Mouse (Mus musculus): Measurements from ENCODE around the gene Reep3.

Gene Reep3

DNA sequence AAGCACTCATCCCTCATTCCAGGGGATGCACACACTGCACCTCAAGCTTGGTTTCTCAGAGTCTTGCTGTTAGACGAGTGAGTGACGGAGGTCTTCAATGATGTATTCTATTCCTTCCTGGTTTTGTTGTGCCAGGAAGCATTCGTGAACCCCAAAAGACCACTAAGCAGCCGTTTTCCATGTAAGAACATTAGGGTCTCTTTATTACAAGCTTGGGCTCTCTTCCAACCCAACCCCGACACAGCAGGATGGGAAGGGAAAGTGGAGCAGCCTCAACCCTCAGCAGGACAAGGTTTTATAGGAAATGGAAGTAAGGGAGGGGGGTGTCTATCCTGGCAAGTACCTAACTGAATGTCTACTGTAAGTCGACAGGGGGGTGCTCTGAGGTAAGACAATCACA is 38.0 kb downstream of the Reep3 start:
- TF ChIP-seq POU5F1 (IDR thresholded peaks at IDR 0.05; ENCODE audit: borderline replicate concordance, low read length) (no peak), NANOG (IDR thresholded peaks at IDR 0.05; ENCODE audit: borderline replicate concordance, low read length) (no peak), CTCF (conservative IDR thresholded peaks at IDR 0.05; ENCODE audit: low read length) (no peak)
- peaks cover 45% of the 10 kb centered on the region for H3K4me1 ChIP-seq (replicated peaks; ENCODE audit: low read depth, low read length)
- H3K27me3 ChIP-seq (ENCODE audit: insufficient read depth, low read length), result 0 out of 2 replicates have a peak, but pooled peaks cover 8% of the 10 kb centered on the region
- H3K4me3 ChIP-seq (replicated peaks; ENCODE audit: low read length), result no peak overlapping the region
- H3K36me3 ChIP-seq (ENCODE audit: insufficient read depth, low read length), result peaks cover 6% of the 10 kb centered on the region; the same call in 1 of the 2 replicates
- no peaks in the 10 kb centered on the region for H3K9me3 ChIP-seq (ENCODE audit: low read length)

DNA sequence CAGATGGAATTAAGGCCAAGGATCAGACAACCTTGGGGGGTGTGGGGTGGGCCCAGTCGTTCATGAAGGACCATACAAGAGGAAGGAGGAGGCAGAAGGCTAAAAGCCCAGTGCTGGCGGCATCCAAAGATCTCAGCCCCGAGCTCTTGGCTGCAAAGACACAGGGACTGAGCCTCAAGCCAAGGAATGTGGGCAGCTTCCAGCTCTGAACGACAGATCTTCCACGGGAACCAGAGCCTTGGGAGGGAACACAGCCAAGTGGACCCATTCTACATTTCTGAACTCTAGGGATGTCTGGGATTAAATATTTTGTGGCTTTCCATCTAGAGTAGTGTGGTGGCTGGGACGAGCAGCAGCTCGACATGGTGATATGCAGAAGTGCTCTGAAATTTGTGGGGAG is 38.4 kb downstream of the Reep3 start:
- Histone ChIP-seq H3K4me1 (replicated peaks; ENCODE audit: low read depth, low read length) (peaks cover 47% of the 10 kb centered on the region), H3K27me3 (ENCODE audit: insufficient read depth, low read length) (0 out of 2 replicates have a peak, but pooled peaks cover 8% of the 10 kb centered on the region), H3K9me3 (ENCODE audit: low read length) (no peaks in the 10 kb centered on the region), H3K36me3 (ENCODE audit: insufficient read depth, low read length) (peaks cover 6% of the 10 kb centered on the region; the same call in 1 of the 2 replicates), H3K4me3 (replicated peaks; ENCODE audit: low read length) (no peak overlapping the region)
- TF ChIP-seq CTCF (conservative IDR thresholded peaks at IDR 0.05; ENCODE audit: low read length) (no peak), NANOG (IDR thresholded peaks at IDR 0.05; ENCODE audit: borderline replicate concordance, low read length) (no peak), POU5F1 (IDR thresholded peaks at IDR 0.05; ENCODE audit: borderline replicate concordance, low read length) (no peak)

DNA sequence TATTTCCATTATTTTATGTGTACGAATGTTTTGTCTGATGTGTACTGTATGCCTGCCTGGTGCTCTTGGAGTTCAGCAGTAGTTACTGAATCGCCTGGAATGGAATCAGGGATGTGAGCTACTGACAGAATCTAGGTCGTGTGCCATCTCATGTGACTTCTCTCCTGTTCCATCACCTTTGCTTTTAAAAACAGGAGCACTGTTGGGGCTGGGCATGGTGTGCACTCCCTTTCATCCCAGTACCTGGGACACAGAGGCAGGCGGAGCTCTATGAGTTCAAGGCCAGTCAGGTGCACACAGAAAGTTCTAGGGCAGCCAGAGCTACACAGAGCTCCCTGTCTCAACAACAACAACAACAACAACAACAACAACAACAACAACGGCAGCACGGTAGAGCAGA is 39.0 kb downstream of the Reep3 start:
- Histone ChIP-seq H3K36me3 (ENCODE audit: insufficient read depth, low read length) (peaks cover 6% of the 10 kb centered on the region; the same call in 1 of the 2 replicates), H3K4me3 (replicated peaks; ENCODE audit: low read length) (no peak overlapping the region), H3K4me1 (replicated peaks; ENCODE audit: low read depth, low read length) (peaks cover 47% of the 10 kb centered on the region), H3K9me3 (ENCODE audit: low read length) (no peaks in the 10 kb centered on the region), H3K27me3 (ENCODE audit: insufficient read depth, low read length) (0 out of 2 replicates have a peak, but pooled peaks cover 8% of the 10 kb centered on the region)
- TF ChIP-seq CTCF (conservative IDR thresholded peaks at IDR 0.05; ENCODE audit: low read length), result no peak
- no peak for TF ChIP-seq POU5F1 (IDR thresholded peaks at IDR 0.05; ENCODE audit: borderline replicate concordance, low read length)
- no peak for TF ChIP-seq NANOG (IDR thresholded peaks at IDR 0.05; ENCODE audit: borderline replicate concordance, low read length)

DNA sequence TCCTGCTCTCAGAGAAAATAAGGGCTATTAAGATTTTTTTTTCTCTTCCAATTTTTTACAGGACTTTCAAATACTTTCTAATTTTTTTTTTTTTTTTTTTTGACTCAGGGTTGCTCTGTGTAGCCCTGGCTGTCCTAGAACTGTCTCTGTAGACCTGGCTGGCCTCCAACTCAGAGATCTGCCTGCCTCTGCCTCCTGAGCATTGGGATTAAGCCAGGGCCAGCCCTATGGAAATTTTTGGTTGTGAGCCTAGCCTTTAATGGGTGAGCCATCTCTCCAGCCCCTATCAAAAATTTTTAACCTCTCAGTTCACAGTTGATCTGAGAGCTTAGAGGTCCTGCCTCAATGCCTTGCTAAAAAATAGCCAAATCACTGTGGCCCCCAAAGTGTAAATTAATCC is 39.5 kb downstream of the Reep3 start:
- Histone ChIP-seq H3K36me3 (ENCODE audit: insufficient read depth, low read length) (peaks cover 6% of the 10 kb centered on the region; the same call in 1 of the 2 replicates), H3K4me3 (replicated peaks; ENCODE audit: low read length) (no peak overlapping the region), H3K27me3 (ENCODE audit: insufficient read depth, low read length) (0 out of 2 replicates have a peak, but pooled peaks cover 8% of the 10 kb centered on the region), H3K9me3 (ENCODE audit: low read length) (no peaks in the 10 kb centered on the region), H3K4me1 (replicated peaks; ENCODE audit: low read depth, low read length) (peaks cover 47% of the 10 kb centered on the region)
- TF ChIP-seq CTCF (conservative IDR thresholded peaks at IDR 0.05; ENCODE audit: low read length) (no peak), NANOG (IDR thresholded peaks at IDR 0.05; ENCODE audit: borderline replicate concordance, low read length) (no peak), POU5F1 (IDR thresholded peaks at IDR 0.05; ENCODE audit: borderline replicate concordance, low read length) (no peak)

DNA sequence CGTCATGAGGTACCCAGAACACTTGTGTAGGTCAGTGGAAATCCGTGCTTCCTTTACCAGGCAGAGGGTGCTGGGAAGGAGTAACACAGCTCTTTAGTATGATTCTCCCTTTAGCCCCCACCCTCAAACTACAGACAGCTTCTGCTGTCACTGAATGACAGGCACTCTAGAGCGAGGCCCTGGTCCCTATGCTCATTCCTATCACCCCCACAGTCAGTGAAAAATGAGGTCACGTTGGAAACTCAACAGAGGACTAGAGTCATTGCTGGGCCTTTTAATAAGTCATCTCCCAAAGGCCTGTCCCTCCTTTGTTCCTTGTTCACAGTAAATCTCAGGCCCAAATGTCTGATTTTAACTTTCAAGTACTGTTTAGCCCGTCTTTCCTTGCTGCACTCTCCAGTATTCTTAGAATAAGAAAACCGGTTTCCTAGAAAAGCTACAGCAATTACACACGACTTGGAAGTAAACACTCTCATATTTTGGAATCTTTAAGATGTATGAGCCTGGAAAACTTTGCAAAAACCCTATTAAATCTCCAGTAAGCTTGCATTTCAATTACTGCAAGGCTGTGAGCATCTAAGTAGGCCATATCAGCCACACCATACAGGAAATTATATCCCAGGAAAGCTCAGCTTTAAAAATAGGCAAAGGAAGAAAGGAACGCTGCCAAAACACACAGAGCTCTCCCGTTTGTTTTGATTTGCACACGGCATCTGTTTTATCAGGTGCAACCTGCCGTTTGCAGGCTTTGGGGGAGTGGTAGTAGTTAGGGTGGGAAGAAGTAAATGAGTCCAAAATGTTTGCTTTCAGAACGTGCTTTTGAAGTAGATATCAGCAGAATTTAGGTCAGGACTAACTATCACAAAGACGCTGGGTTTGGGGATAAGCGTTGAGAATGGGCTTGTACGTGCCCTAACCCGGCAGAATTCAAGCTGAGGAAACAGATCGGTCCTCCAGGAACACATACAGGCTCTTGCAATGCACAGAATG is 40.6 kb downstream of the Reep3 start:
- H3K4me3 ChIP-seq (replicated peaks; ENCODE audit: low read length), result no peak overlapping the region
- H3K36me3 ChIP-seq (ENCODE audit: insufficient read depth, low read length), result peaks cover 6% of the 10 kb centered on the region; the same call in 1 of the 2 replicates
- TF ChIP-seq NANOG (IDR thresholded peaks at IDR 0.05; ENCODE audit: borderline replicate concordance, low read length) (no peak), POU5F1 (IDR thresholded peaks at IDR 0.05; ENCODE audit: borderline replicate concordance, low read length) (no peak), CTCF (conservative IDR thresholded peaks at IDR 0.05; ENCODE audit: low read length) (no peak)
- peaks cover 47% of the 10 kb centered on the region for H3K4me1 ChIP-seq (replicated peaks; ENCODE audit: low read depth, low read length)
- no peaks in the 10 kb centered on the region for H3K9me3 ChIP-seq (ENCODE audit: low read length)
- H3K27me3 ChIP-seq (ENCODE audit: insufficient read depth, low read length), result 0 out of 2 replicates have a peak, but pooled peaks cover 8% of the 10 kb centered on the region

DNA sequence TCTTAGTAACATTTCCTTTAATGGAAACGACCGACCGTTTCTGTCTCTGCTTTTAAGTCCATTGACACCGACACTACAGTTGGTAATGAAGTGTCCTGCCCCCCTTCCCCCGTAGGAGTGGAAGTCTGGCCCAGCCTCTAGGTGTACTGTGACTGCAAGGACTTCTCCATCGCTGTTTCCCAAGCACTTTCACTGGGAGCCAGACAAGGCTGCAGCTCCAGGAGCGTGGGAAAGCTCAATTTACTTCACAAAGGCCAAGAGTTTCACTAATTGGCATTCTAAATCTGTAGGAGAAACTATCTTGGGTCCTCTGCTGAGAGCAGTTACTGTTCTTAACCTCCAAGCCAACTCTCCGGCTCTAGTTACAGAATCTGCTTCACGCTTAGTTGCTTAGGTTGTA is 43.3 kb downstream of the Reep3 start:
- Histone ChIP-seq H3K36me3 (ENCODE audit: insufficient read depth, low read length) (peaks cover 6% of the 10 kb centered on the region; the same call in 1 of the 2 replicates), H3K4me3 (replicated peaks; ENCODE audit: low read length) (no peak overlapping the region)

DNA sequence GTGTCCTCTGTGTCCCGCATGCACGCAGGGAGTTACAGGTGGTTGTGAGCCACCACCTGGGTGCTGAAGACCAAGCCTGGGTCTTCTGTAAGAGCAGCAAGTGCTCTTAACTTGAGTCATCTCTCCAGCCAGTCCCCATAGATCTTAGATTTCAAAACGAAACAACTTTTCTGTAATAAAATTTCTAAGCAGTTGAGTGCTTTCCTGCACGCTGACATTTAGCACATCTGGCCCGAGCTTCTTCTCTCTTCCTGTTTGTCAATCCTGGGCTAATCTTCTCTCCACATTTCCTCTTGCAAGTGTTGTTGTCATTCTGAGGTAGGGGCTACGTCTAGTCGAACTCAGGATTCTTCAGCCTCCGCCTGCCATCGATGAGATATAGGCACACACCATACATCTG is 44.3 kb downstream of the Reep3 start:
- TF ChIP-seq CTCF (conservative IDR thresholded peaks at IDR 0.05; ENCODE audit: low read length) (no peak), POU5F1 (IDR thresholded peaks at IDR 0.05; ENCODE audit: borderline replicate concordance, low read length) (no peak), NANOG (IDR thresholded peaks at IDR 0.05; ENCODE audit: borderline replicate concordance, low read length) (no peak)
- H3K4me3 ChIP-seq (replicated peaks; ENCODE audit: low read length), result no peak overlapping the region
- 0 out of 2 replicates have a peak, but pooled peaks cover 8% of the 10 kb centered on the region for H3K27me3 ChIP-seq (ENCODE audit: insufficient read depth, low read length)
- H3K9me3 ChIP-seq (ENCODE audit: low read length), result no peaks in the 10 kb centered on the region
- H3K36me3 ChIP-seq (ENCODE audit: insufficient read depth, low read length), result no peaks in the 10 kb centered on the region
- peaks cover 59% of the 10 kb centered on the region for H3K4me1 ChIP-seq (replicated peaks; ENCODE audit: low read depth, low read length)

More for the DNA sequence above, 43.3 kb downstream of the Reep3 start:
- H3K4me1 ChIP-seq (replicated peaks; ENCODE audit: low read depth, low read length), result peaks cover 58% of the 10 kb centered on the region
- TF ChIP-seq NANOG (IDR thresholded peaks at IDR 0.05; ENCODE audit: borderline replicate concordance, low read length) (peak; percentile 43; the same call in 1 of the 2 replicates), POU5F1 (IDR thresholded peaks at IDR 0.05; ENCODE audit: borderline replicate concordance, low read length) (no peak)
- 0 out of 2 replicates have a peak, but pooled peaks cover 8% of the 10 kb centered on the region for H3K27me3 ChIP-seq (ENCODE audit: insufficient read depth, low read length)
- no peaks in the 10 kb centered on the region for H3K9me3 ChIP-seq (ENCODE audit: low read length)

DNA sequence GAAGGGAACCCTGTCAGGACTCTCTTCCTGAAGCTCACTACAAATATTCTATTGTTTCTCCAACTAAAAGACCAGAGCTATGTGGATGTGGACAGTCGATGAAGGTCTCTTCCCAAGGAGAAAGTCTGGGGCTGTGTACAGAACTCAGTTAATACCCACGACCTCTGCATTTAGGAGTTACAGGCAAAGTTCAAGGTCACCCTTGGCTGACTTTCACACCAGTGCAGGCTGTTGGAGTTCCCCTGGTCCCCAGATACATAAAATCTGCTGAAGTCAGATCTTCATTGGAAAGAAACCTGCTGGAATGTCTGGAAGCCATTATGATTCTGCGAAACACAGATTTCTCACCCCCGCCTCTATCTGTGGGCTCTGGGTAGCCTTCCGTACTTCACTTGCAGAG is 45.3 kb downstream of the Reep3 start:
- TF ChIP-seq NANOG (IDR thresholded peaks at IDR 0.05; ENCODE audit: borderline replicate concordance, low read length) (no peak), CTCF (conservative IDR thresholded peaks at IDR 0.05; ENCODE audit: low read length) (no peak), POU5F1 (IDR thresholded peaks at IDR 0.05; ENCODE audit: borderline replicate concordance, low read length) (no peak)
- Histone ChIP-seq H3K36me3 (ENCODE audit: insufficient read depth, low read length) (no peaks in the 10 kb centered on the region), H3K4me3 (replicated peaks; ENCODE audit: low read length) (no peak overlapping the region), H3K27me3 (ENCODE audit: insufficient read depth, low read length) (0 out of 2 replicates have a peak, but pooled peaks cover 8% of the 10 kb centered on the region), H3K4me1 (replicated peaks; ENCODE audit: low read depth, low read length) (peaks cover 66% of the 10 kb centered on the region), H3K9me3 (ENCODE audit: low read length) (no peaks in the 10 kb centered on the region)

Measured in E14TG2a.4 (cell line).